In genomic region chr5:131819251-131819691, GRCm38 (mm10) we compare ENCODE assay signal across 12 mouse cellular contexts.
A peak's percentile ranks its signal among the peaks of the same experiment; 100 is the strongest.
DNase-seq lines count a peak whose midpoint lies in the region; ATAC-seq lines count a peak whose summit lies in the region.
"Had no signal": no experiment of that assay in that cellular context is flagged by ENCODE, and none has a peak within 500 bp of the region (broad histone marks: within the 10 kb centered on the region; RNA-seq: fewer than 3 reads in every experiment).

No protein-coding gene starts in this region.

- WGBS in forebrain, embryonic 13.5 days = 85% methylated on average over 15 of the region's 15 CpGs
- WGBS in forebrain, embryonic 11.5 days = 97% methylated on average over 15 of the region's 15 CpGs
- 90% methylated on average over 15 of the region's 15 CpGs for WGBS in hindbrain, embryonic 11.5 days

- DNase-seq in forebrain, embryonic 11.5 days (ENCODE audit: low spot score) = no peak
- DNase-seq in cerebellum, adult 9-11 months = peak; percentile 83
- peak; percentile 65 to 77 for DNase-seq in layer of hippocampus, adult 8-10 months (ENCODE audit: low spot score in 2 of 2)
- DNase-seq in lung, postnatal 10 days = peak; percentile 79
- no peak for DNase-seq in hindbrain, embryonic 11.5 days (ENCODE audit: low spot score)
- DNase-seq in kidney, postnatal 14 days = no peak
- no peak for DNase-seq in Muller cell, postnatal 12 days (ENCODE audit: inconsistent ontology term)
- DNase-seq: kidney, postnatal 36 days had no signal

- H3K4me1 ChIP-seq in forebrain, embryonic 13.5 days = peaks cover 21% of the 10 kb centered on the region
- H3K4me1 ChIP-seq in forebrain, embryonic 11.5 days (replicated peaks; ENCODE audit: control insufficient read depth, insufficient read depth, low read length) = no peaks in the 10 kb centered on the region; the same call in 1 of the 2 replicates
- H3K4me1 ChIP-seq in hindbrain, embryonic 11.5 days (replicated peaks; ENCODE audit: control insufficient read depth, insufficient read depth, low read length) = peaks cover 1% of the 10 kb centered on the region; the same call in 1 of the 2 replicates

- H3K36me3 ChIP-seq in forebrain, embryonic 13.5 days (ENCODE audit: poor library complexity, severe bottlenecking) = no peaks in the 10 kb centered on the region
- no peaks in the 10 kb centered on the region for H3K36me3 ChIP-seq in forebrain, embryonic 11.5 days (ENCODE audit: control insufficient read depth, insufficient read depth, low read length)
- H3K36me3 ChIP-seq in hindbrain, embryonic 11.5 days (ENCODE audit: control insufficient read depth, insufficient read depth, low read length) = no peaks in the 10 kb centered on the region
- H3K36me3 ChIP-seq: heart, embryonic 15.5 days; neural tube, embryonic 13.5 days had no signal

- H3K4me3 ChIP-seq in forebrain, embryonic 13.5 days = no peak overlapping the region
- no peak overlapping the region for H3K4me3 ChIP-seq in forebrain, embryonic 11.5 days (ENCODE audit: low read depth, low read length)
- H3K4me3 ChIP-seq in hindbrain, embryonic 11.5 days (ENCODE audit: low read depth, low read length) = no peak overlapping the region
- H3K4me3 ChIP-seq: heart, embryonic 15.5 days; neural tube, embryonic 13.5 days had no signal

- H3K9me3 ChIP-seq in forebrain, embryonic 13.5 days (replicated peaks) = no peaks in the 10 kb centered on the region
- no peaks in the 10 kb centered on the region for H3K9me3 ChIP-seq in forebrain, embryonic 11.5 days (ENCODE audit: control insufficient read depth, low read length)
- no peaks in the 10 kb centered on the region for H3K9me3 ChIP-seq in hindbrain, embryonic 11.5 days (ENCODE audit: control insufficient read depth, low read length)
- H3K9me3 ChIP-seq: heart, embryonic 15.5 days; neural tube, embryonic 13.5 days had no signal

- no peak overlapping the region for H3K4me2 ChIP-seq in forebrain, embryonic 13.5 days
- no peak overlapping the region for H3K4me2 ChIP-seq in forebrain, embryonic 11.5 days (ENCODE audit: low read depth, low read length, severe bottlenecking)
- H3K4me2 ChIP-seq in hindbrain, embryonic 11.5 days (replicated peaks; ENCODE audit: low read depth, low read length) = no peak overlapping the region
- H3K4me2 ChIP-seq: heart, embryonic 15.5 days; neural tube, embryonic 13.5 days had no signal

- H3K9ac ChIP-seq in forebrain, embryonic 13.5 days = no peak overlapping the region
- no peak overlapping the region for H3K9ac ChIP-seq in forebrain, embryonic 11.5 days (ENCODE audit: low read length)
- no peak overlapping the region for H3K9ac ChIP-seq in hindbrain, embryonic 11.5 days (ENCODE audit: low read depth, low read length)
- H3K9ac ChIP-seq: heart, embryonic 15.5 days; neural tube, embryonic 13.5 days had no signal

- no peaks in the 10 kb centered on the region for H3K27me3 ChIP-seq in forebrain, embryonic 13.5 days
- H3K27me3 ChIP-seq in forebrain, embryonic 11.5 days (ENCODE audit: control insufficient read depth, insufficient read depth, low read length) = no peaks in the 10 kb centered on the region; the same call in 1 of the 2 replicates
- no peaks in the 10 kb centered on the region for H3K27me3 ChIP-seq in hindbrain, embryonic 11.5 days (ENCODE audit: control insufficient read depth, insufficient read depth, low read length)
- H3K27me3 ChIP-seq: heart, embryonic 15.5 days had no signal

- ATAC-seq in forebrain, embryonic 13.5 days = peak; percentile 25; the same call in 1 of the 2 replicates
- ATAC-seq in forebrain, embryonic 11.5 days (replicated peaks; ENCODE audit: low FRiP score) = no peak
- no peak for ATAC-seq in hindbrain, embryonic 11.5 days (ENCODE audit: low FRiP score)

- no peak overlapping the region for H3K27ac ChIP-seq in forebrain, embryonic 13.5 days
- H3K27ac ChIP-seq in forebrain, embryonic 11.5 days (ENCODE audit: low read depth, low read length) = no peak overlapping the region
- H3K27ac ChIP-seq in hindbrain, embryonic 11.5 days (ENCODE audit: low read depth, low read length) = no peak overlapping the region
- H3K27ac ChIP-seq: heart, embryonic 15.5 days; macrophage; neural tube, embryonic 13.5 days had no signal

Comparison
In these comparisons a context has a peak if more than half of its experiments do, and no peak if none do; other contexts are left out.
1. DNase-seq: peak in cerebellum, adult 9-11 months (single experiment), layer of hippocampus, adult 8-10 months (2 of 2) and lung, postnatal 10 days (single experiment); none in forebrain, embryonic 11.5 days (single experiment), hindbrain, embryonic 11.5 days (single experiment), kidney, postnatal 14 days (single experiment) and Muller cell, postnatal 12 days (single experiment).